Mouse (Mus musculus): Measurements from ENCODE around the gene Atp6ap1l. TPM values are rescaled to one million over a fixed set of nuclear protein-coding genes. Genes with fewer than 3 reads are reported as not detected.
A peak's percentile ranks its signal among the peaks of the same experiment; 100 is the strongest.
"Not testable (repeated sequence)": the region's sequence is repeated elsewhere in the genome, so short reads cannot be mapped to it uniquely, and the experiment has no call there.

The Atp6ap1l gene
- total RNA-seq (2021), result 10 to 100 TPM; 27.4 to 33.0 TPM

- intact Hi-C loops (cut with DNase I), result no loop called here
- peak; percentile 47 to 71 for DNase-seq (ENCODE audit: low spot score in 2 of 2)
These were observed at the start of gene Atp6ap1l for GRCm38 (mm10) chr13:90905176-90905575. TSS of gene Atp6ap1l (minus strand) at chr13:90905355.

- intact Hi-C loops (cut with DNase I), result loop anchor here (10.0 kb wide), 2 partner anchors 705 to 855 kb away; no protein-coding TSS in a partner anchor
- no peak for DNase-seq (ENCODE audit: low spot score in 2 of 2)
These were observed 34.4 kb upstream of the Atp6ap1l start for GRCm38 (mm10) chr13:90939600-90939999.

GRCm38 (mm10) chr13:90939192-90939591 lies 34.0 kb upstream of the Atp6ap1l start:
- intact Hi-C loops (cut with DNase I), result loop anchor here (10.0 kb wide), 2 partner anchors 706 to 856 kb away; no protein-coding TSS in a partner anchor

GRCm38 (mm10) chr13:90935852-90936251 lies 30.7 kb upstream of the Atp6ap1l start:
- DNase-seq (ENCODE audit: low spot score in 2 of 2), result no peak
- intact Hi-C loops (cut with DNase I), result loop anchor here (10.0 kb wide), 2 partner anchors 709 to 859 kb away; no protein-coding TSS in a partner anchor

More at GRCm38 (mm10) chr13:90939192-90939591, 34.0 kb upstream of the Atp6ap1l start:
- DNase-seq (ENCODE audit: low spot score in 2 of 2), result no peak

GRCm38 (mm10) chr13:90933256-90933655 lies 28.1 kb upstream of the Atp6ap1l start:
- intact Hi-C loops (cut with DNase I), result loop anchor here (10.0 kb wide), 2 partner anchors 712 to 862 kb away; no protein-coding TSS in a partner anchor
- no peak for DNase-seq (ENCODE audit: low spot score in 2 of 2)

GRCm38 (mm10) chr13:90929847-90930246 lies 24.7 kb upstream of the Atp6ap1l start:
- intact Hi-C loops (cut with DNase I), result loop anchor here (10.0 kb wide), 2 partner anchors 715 to 865 kb away; no protein-coding TSS in a partner anchor

GRCm38 (mm10) chr13:90928266-90928665 lies 23.1 kb upstream of the Atp6ap1l start:
- DNase-seq (ENCODE audit: low spot score in 2 of 2); intact Hi-C loops (cut with DNase I): not testable (repeated sequence)

More at GRCm38 (mm10) chr13:90929847-90930246, 24.7 kb upstream of the Atp6ap1l start:
- DNase-seq (ENCODE audit: low spot score in 2 of 2), result peak; percentile 79 to 89

GRCm38 (mm10) chr13:90926938-90927633 lies 21.9 kb upstream of the Atp6ap1l start:
- no peak for DNase-seq (ENCODE audit: low spot score in 2 of 2)
- intact Hi-C loops (cut with DNase I), result no loop called here

GRCm38 (mm10) chr13:90926125-90926765 lies 21.1 kb upstream of the Atp6ap1l start:
- DNase-seq (ENCODE audit: low spot score in 2 of 2), result no peak
- intact Hi-C loops (cut with DNase I), result no loop called here

- intact Hi-C loops (cut with DNase I), result no loop called here
These were observed 20.0 kb upstream of the Atp6ap1l start for GRCm38 (mm10) chr13:90925191-90925590.

GRCm38 (mm10) chr13:90924072-90924471 lies 18.9 kb upstream of the Atp6ap1l start:
- intact Hi-C loops (cut with DNase I), result no loop called here
- DNase-seq (ENCODE audit: low spot score in 2 of 2), result no peak

More at GRCm38 (mm10) chr13:90925191-90925590, 20.0 kb upstream of the Atp6ap1l start:
- DNase-seq (ENCODE audit: low spot score in 2 of 2), result no peak

GRCm38 (mm10) chr13:90923617-90924016 lies 18.5 kb upstream of the Atp6ap1l start:
- intact Hi-C loops (cut with DNase I); DNase-seq (ENCODE audit: low spot score in 2 of 2): not testable (repeated sequence)

GRCm38 (mm10) chr13:90922751-90923612 lies 17.8 kb upstream of the Atp6ap1l start, which contains the start of gene Rps23:
TSS of gene Rps23 (plus strand) at chr13:90922958.
- DNase-seq (ENCODE audit: low spot score in 2 of 2), result peak; percentile 90
- intact Hi-C loops (cut with DNase I), result no loop called here

- DNase-seq (ENCODE audit: low spot score in 2 of 2), result no peak
- intact Hi-C loops (cut with DNase I), result no loop called here
These were observed 9.6 kb upstream of the Atp6ap1l start for GRCm38 (mm10) chr13:90914721-90915120.

GRCm38 (mm10) chr13:90913675-90914192 lies 8.6 kb upstream of the Atp6ap1l start:
- intact Hi-C loops (cut with DNase I), result no loop called here
- DNase-seq (ENCODE audit: low spot score in 2 of 2), result peak; percentile 31 to 36

GRCm38 (mm10) chr13:90912760-90913674 lies 7.9 kb upstream of the Atp6ap1l start:
- peak; percentile 50 to 61 for DNase-seq (ENCODE audit: low spot score in 2 of 2)
- intact Hi-C loops (cut with DNase I), result no loop called here

- DNase-seq (ENCODE audit: low spot score in 2 of 2), result no peak
- intact Hi-C loops (cut with DNase I), result no loop called here
These were observed 2.2 kb upstream of the Atp6ap1l start for GRCm38 (mm10) chr13:90907376-90907775.

- DNase-seq (ENCODE audit: low spot score in 2 of 2), result no peak
- intact Hi-C loops (cut with DNase I), result no loop called here
These were observed 8.3 kb downstream of the Atp6ap1l start for GRCm38 (mm10) chr13:90896821-90897220.

Data from left cerebral cortex, postnatal 25 days (tissue).